Mouse (Mus musculus): ENCODE data around the gene Gm8369.
"Not testable (repeated sequence)": the region's sequence is repeated elsewhere in the genome, so short reads cannot be mapped to it uniquely, and the experiment has no call there.

Gm8369 gene

DNA sequence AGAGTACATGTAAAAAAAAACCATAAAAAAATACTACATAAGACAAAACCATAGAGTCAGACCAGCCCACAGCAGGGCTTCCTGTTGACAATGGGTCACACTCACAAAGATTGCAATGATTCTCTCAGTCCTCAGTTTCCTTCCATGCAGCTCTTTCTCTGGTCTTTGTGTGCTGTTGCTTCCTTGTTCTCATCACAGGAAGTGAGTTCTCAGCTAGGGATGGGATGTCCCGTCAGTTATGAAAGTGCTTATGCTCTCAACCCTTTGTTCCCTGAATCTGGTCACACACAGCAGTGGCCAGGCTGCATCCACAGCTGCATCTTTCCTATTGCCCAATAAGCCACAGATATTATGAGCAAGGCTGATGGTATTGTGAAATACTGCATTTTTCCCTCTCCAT lies 27.7 kb downstream of the Gm8369 start:
- no peak for DNase-seq (ENCODE audit: low read depth, low spot score)

- no peak for DNase-seq (ENCODE audit: low read depth, low spot score)
Observed at GRCm38 (mm10) chr19:11516246-11516645, 30.5 kb downstream of the Gm8369 start, which contains the start of gene Ms4a6b. TSS of gene Ms4a6b (plus strand) at chr19:11516512.

GRCm38 (mm10) chr19:11516845-11517244 lies 31.1 kb downstream of the Gm8369 start:
- DNase-seq (ENCODE audit: low read depth, low spot score) = no peak

DNA sequence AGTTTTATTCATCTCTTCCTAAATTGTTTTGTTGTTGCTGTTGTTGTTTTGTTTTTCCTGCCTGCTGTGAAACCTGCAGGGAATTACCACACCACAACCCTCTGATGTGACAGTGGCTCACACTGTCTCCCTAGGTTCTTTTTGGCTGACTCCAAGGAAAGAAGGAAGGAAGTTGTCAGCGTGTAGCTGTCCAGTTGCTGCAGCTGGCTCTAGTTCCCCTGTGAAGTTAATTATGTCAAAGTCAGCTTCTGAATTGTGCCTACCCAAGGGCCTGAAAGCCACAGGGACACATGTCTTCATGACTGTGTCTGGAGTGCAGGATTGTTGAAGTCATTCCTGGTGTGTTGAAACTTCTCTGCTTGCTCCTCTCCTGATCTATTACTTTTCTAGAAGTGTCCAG lies 31.6 kb downstream of the Gm8369 start:
- not testable (repeated sequence) for DNase-seq (ENCODE audit: low read depth, low spot score)

DNA sequence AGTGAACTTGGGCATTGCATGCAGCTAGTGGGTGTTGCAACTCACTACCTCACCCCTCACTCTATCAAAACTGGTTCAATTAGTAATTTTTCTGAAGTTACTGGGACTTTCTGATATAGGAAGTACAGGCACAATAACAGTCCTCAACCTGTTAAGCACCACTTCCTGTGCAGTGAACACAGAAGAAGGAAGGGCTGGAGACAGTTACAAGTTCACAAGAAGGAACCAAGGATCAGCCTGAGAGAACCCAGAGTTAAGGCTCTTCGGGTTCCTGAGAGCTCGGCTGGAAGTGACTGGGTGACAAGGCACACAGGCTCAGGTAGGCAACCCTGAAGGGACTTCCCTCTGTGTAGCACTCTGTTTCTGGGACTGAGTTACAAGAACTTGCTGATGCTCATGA lies 32.6 kb downstream of the Gm8369 start:
- DNase-seq (ENCODE audit: low read depth, low spot score) = not testable (repeated sequence)

GRCm38 (mm10) chr19:11520146-11520545 lies 34.4 kb downstream of the Gm8369 start:
- DNase-seq (ENCODE audit: low read depth, low spot score) = no peak

DNA sequence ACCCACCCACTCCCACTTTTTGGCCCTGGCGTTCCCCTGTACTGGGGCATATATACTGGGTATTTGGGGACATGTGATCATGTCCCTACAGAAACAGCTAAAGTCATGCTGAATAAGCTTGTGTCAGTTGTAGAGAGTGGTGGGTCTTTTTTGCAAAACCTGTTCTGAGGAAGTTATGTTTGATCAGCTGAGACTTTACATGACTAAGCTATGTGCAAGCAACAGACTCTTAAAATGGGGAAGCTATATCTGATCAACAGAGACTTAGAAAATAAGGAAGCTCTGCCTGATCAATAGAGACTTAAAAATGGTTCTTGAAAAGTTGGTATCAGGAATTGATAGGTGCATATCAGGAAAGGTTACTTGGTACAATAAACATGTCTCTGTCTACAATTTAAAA lies 47.7 kb downstream of the Gm8369 start:
- DNase-seq (ENCODE audit: low read depth, low spot score) = no peak

GRCm38 (mm10) chr19:11533888-11534445 lies 48.2 kb downstream of the Gm8369 start:
- no peak for DNase-seq (ENCODE audit: low read depth, low spot score)

DNA sequence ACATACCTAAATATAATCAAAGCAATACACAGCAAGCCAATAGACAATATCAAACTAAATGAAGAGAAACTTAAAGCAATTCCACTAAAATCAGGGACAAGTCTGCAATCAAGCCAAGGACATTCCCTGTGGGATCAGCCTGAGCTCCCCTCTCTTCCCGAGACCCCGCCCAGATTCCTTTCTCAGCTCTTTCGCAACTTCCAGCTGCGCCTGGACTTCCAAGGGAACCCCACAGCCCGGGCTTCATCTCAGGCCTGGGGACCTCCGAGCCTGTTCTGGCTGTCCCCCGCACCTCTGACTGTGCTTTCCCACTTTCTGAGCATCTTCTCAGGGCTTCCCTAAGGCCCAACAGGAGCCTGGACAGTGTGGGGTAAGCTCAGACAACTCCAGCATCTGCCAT lies 50.9 kb downstream of the Gm8369 start, which contains the start of gene Ms4a4d:
Gene Ms4a4d (plus strand): TSS at position 209 of the 400 bp plus-strand sequence.
- DNase-seq (ENCODE audit: low read depth, low spot score) = peak; percentile 9

- DNase-seq (ENCODE audit: low read depth, low spot score) = peak; percentile 1
Observed at GRCm38 (mm10) chr19:11537336-11537735, 51.6 kb downstream of the Gm8369 start.

GRCm38 (mm10) chr19:11540166-11540821 lies 54.6 kb downstream of the Gm8369 start:
- not testable (repeated sequence) for DNase-seq (ENCODE audit: low read depth, low spot score)

DNA sequence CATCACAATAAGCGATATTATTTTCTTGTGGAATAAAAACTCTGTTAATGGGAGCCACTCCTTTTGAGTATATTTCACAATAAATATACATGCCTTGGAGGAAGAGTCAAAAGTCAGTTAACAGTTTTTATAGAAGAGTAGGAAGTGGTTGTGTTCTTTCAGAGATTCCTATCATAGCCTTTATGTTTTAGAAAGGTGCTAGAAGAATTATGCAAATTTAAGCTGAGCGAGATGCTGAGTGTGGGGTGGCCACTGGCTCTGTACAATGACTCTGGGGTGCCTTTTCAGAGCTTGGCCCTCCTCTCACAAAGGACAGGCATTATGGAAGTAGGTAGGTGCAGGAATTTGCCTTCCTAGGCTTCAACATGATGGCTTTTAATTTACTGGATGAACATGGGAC lies 58.6 kb downstream of the Gm8369 start:
- not testable (repeated sequence) for DNase-seq (ENCODE audit: low read depth, low spot score)

- no peak for DNase-seq (ENCODE audit: low read depth, low spot score)
Observed at GRCm38 (mm10) chr19:11547911-11548310, 62.2 kb downstream of the Gm8369 start.

GRCm38 (mm10) chr19:11554726-11555125 lies 69.0 kb downstream of the Gm8369 start:
- DNase-seq (ENCODE audit: low read depth, low spot score) = no peak

GRCm38 (mm10) chr19:11559560-11559959 lies 73.8 kb downstream of the Gm8369 start:
- not testable (repeated sequence) for DNase-seq (ENCODE audit: low read depth, low spot score)
